Mouse (Mus musculus) frontal cortex, postnatal 36 days (tissue): ENCODE data around the gene Cdhr2.

Experiments used
- DNase-seq, 2 experiments: peaks; one replicate each; pipeline ENCODE4 v3.0.0; 2022; ENCODE audit warnings: low spot score in 2 of 2

Gene Cdhr2

DNA sequence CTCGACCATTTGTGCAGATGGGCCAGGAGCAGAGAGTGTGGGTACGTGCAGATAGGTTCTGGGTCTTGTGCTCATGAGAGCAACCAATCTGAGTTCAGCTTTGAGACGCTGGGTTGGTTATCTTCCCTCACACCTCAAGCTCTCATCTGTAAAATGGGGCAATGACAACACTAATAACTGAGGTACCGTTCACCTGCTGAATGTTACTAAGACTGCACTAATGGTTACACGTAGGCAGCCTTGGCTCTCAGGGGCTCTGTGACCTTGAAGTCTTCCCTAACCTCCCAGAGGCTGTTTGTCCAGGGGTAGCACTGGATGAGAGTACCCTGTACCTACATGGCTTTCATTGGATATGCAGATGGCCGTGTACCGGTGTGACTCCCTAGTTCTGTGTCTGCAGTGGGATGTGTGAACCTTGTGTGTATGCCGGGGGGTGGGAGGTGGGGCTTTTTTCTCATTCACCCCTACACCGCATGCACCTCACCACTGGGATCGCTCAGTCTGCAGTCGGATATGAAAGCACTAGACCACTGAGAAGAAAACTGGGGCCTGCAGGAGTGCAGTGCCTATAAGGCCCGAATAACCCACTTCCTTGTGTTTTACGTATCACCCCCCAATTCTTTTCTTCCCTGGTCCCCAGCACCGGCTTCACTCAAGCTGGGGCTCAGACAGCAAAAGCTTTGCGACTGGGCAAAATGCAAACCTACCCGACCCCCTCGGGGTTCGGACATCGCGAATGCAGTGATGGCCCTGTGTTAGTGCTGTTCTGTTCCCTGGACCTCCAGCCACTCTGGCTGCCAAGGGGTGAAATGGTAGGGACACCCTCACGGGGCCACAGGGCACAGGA is 8.3 kb upstream of the Cdhr2 start:
- DNase-seq = no peak

DNA sequence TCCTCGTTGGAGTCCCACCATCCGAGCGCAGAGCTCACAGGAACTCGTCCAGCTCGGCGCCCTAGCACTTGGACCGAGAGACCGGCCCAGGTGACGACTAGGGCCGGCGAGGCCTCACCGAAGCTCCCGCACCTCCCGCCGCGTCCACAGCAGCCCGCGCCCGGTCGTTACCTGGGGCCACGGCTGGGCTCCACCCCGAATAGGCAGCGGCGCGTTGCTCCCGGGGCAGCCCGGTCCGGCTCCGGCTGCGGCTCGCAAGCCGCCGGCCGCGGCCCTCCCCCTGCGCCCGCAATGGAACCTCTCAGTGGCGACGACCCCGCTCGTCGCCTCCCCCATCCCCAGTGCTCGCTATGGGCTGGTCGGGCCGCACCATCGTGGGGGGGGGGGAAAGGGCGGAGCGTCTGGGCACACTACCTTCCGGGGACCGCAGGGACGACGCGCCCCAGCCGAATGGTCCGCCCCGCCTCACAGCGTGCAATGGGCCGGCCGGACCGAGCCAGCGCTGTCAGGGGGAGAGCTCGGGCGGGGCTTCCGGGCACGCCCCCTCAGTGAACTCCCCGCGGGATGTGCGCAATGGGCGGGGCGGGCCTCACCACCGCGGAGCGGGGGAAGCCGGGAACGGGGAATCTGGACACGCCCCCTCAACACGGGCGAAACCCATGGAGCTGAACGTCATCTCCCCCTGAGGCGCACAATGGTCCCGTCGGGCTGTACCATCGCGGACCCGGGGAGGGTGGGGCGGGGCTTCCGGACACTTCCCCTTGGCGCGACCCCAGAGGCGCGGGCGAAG is 7.5 kb upstream of the Cdhr2 start, which contains the start of gene Rnf44:
TSS of gene Rnf44 (minus strand) at position 350 of the 790 bp plus-strand sequence.
- DNase-seq = peak; percentile 98 to 99

GRCm38 (mm10) chr13:54694348-54695060 is 6.8 kb upstream of the Cdhr2 start:
- peak in 1 of 2 experiments; percentile 88 for DNase-seq

GRCm38 (mm10) chr13:54695479-54696230 is 5.6 kb upstream of the Cdhr2 start:
- no peak for DNase-seq

- no peak for DNase-seq
These were observed 1.2 kb downstream of the Cdhr2 start for GRCm38 (mm10) chr13:54702507-54702906.

DNA sequence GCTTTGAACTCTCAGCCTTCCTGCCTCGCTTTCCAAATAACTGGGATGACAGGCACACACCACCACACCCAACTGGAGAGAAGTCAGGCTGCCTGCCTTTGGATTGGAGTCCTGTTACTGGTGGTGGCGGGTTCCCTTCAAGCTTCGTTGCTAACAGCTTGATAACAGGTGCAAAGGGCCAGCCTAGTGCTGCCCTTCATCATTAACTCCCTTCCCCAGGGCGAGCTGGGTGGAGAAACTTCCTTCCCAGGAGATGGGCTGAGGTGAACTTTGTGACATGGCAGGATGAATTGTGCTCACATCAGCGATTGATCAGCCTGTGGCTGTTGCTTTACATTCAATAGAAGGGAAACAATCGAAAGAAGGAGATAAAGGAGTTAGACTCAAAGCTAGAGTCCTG is 3.6 kb downstream of the Cdhr2 start:
- DNase-seq = no peak

DNA sequence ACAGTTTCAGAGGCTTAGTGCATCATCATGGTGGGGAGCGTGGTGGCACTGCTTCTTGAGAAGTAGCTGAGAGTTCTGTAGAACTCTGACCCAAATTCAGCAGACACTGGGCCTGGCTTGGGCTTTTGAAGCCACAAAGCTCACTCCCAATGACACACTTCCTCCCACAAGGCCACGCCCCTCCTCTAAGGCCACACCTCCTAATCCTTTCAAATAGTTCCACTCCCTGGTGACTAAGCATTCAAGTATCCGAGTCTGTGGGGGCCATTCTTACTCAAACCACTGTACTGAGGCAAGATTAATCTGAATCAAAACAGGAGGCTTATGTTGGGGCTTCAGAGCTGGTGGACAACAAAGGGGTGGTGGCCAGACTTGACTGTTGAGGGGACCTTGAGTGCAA is 9.6 kb downstream of the Cdhr2 start:
- no peak for DNase-seq

GRCm38 (mm10) chr13:54714393-54714792 is 13.1 kb downstream of the Cdhr2 start:
- no peak for DNase-seq

DNA sequence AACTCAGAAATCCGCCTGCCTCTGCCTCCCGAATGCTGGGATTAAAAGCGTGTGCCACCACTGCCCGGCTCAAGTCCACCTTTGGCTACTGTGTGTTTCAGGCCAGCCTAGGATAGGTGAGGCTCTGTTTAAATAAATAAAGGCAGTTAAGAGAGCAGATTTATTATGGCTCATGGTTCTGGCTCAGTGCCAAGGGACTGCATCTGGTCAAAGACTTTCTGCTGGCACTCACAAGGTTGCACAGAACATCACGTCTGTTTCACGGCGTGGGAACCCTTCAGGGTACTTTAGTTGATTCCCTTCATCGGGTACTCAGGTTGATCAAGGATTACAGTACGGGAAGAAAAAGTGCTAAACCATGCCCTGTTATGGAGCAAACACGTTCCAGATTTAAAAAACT is 13.7 kb downstream of the Cdhr2 start:
- no peak for DNase-seq

- peak; percentile 66 to 70 for DNase-seq
These were observed 15.7 kb downstream of the Cdhr2 start for GRCm38 (mm10) chr13:54716916-54717315.

- no peak for DNase-seq
These were observed 21.9 kb downstream of the Cdhr2 start for GRCm38 (mm10) chr13:54723143-54723542.

DNA sequence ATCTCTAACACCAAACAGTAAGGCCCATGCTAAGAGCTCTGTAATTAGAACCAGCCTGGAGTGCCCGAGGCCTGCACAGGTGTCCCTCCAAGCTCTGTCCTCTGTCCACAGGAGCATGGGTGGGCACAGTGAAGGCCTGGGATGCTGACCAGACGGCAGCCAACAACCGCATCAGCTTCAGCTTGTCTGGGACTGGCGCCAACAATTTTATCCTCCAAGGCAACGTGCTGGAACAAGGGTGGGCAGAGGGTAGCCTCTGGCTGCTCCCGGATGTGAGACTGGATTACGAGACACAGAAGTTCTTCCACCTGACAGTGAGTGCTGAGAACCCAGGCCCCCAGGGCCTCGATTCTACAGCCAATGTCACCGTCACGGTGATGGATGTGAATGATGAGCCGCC is 24.9 kb downstream of the Cdhr2 start:
- DNase-seq = no peak

DNA sequence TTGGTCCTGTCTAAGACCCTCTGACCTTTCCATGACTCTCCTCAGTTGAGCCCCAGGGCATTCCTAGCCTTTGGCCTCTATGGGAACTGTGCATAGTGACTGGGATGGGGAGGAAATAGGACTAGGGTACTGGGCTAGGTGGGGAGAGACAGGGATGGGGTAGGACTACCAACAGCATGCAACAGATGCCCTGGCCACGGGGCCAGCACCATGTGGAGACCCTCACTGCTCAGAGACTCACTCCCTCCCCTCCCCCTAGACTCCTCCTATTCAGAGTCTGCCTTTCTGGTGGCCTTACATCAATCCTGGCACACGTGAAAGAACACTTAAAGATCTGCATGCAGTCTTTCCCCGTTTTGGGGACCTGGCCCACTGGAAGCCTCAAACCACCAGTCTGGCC is 35.7 kb downstream of the Cdhr2 start:
- no peak for DNase-seq

DNA sequence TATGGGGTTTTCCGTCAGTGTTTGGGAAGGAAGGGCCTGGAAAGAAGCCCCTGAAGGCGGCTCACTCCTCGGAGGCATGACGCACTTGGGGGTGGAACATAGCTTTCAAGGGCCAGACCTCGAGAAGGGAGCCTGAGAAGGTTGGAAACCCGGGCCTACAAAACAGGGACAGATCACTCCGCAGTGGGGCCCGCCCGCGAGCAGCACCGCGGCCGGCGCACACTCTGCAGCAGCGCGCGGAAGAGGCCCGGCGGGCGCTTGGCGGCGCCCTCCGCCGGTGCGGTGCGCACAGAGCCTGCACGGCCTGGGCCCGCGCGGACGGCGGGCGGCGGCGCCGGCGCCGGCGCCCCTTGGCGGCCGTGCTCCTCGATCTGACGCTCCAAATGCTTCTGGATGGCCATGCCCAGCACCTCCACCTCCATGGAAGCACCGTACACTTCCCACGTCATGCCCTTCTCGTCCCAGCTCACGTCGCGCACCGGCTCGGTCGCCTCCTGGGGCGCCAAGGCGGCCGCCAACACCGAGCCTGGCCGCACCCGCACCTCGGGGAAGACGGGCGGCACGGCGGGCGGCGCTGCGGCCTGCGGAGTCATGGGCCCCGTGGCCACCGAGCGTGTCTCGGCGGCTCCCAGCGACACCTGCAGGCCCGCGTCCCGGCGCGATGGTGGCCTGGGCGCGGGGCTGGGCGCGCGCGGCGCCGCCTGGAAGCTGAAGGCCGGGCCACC is 36.4 kb downstream of the Cdhr2 start:
- DNase-seq = no peak

DNA sequence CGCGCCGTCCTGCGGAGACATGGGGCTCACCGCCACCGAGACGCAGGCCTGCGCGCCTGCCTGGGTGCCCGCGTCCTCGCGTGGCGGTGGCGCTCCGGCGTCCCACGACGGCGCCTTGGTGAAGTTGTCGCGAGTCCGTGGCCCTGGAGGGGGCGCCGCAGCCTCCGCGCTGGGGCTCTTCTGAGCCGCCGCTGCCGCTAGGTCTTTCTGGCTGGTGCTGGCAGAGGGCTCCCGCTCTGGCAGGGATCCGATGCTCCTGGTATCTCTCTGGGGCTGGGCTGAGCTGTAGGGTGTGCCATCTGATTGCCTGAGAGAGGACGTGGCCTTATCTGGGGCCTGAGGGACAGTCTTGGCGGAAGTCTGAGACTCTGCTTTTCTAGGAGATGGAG is 36.9 kb downstream of the Cdhr2 start:
- DNase-seq = no peak

- no peak for DNase-seq
These were observed 44.8 kb downstream of the Cdhr2 start for GRCm38 (mm10) chr13:54746110-54746509.

DNA sequence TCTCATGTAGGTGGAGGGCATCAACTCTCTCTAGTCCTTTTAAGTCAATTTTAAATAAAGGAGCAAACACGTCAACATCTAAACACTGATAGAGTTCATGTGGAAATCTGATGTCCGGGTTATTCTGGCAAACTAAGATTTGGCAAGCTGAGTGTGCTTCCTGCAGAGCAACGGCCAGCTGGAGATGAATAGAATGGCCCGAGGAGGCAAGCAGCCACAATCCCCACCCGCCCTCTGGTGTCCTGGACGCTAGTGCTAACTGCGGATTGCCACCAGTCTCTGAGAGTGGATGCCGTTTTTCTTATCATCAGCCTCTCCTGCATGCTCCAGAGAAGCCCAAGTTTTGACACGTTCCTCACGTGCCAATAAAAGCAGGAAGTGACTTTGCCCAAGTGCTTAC is 45.6 kb downstream of the Cdhr2 start:
- no peak for DNase-seq

DNA sequence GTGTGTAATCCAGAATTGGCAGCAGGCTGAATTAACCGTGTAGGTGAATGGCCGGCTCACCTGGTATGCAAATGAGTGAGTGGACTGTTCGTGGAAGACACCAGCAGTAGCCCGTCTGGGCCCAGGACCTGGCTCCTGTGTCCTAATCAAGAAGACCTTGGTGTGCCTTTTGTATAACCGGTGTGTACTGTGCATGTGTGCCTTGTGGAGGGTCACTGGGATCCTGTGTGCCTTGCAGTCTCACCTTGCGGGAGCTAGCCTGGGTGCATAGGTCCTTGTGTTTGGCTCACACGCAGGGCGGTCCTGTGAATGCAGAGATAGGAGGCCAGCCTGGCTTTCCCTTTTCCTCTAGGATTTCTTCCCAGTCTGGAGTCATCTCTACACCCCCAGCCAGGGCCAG is 46.9 kb downstream of the Cdhr2 start:
- DNase-seq = no peak

DNA sequence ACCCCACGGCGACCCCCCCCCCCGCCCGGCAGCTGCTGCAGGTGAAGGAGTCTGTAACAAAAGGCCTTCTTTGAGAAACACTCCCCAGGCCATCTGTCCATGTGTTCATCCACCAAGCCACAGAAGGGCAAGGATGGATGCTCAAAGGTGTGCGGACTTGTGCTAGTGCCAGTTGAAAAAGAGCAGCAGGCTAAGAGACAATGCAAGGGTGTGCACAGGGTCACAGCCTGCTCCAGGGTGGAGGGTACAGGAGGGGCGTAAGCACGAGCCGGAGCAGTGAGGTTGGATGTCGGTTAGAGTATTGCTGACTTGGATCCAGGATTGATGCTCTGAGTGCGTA is 47.4 kb downstream of the Cdhr2 start:
- DNase-seq = no peak

DNA sequence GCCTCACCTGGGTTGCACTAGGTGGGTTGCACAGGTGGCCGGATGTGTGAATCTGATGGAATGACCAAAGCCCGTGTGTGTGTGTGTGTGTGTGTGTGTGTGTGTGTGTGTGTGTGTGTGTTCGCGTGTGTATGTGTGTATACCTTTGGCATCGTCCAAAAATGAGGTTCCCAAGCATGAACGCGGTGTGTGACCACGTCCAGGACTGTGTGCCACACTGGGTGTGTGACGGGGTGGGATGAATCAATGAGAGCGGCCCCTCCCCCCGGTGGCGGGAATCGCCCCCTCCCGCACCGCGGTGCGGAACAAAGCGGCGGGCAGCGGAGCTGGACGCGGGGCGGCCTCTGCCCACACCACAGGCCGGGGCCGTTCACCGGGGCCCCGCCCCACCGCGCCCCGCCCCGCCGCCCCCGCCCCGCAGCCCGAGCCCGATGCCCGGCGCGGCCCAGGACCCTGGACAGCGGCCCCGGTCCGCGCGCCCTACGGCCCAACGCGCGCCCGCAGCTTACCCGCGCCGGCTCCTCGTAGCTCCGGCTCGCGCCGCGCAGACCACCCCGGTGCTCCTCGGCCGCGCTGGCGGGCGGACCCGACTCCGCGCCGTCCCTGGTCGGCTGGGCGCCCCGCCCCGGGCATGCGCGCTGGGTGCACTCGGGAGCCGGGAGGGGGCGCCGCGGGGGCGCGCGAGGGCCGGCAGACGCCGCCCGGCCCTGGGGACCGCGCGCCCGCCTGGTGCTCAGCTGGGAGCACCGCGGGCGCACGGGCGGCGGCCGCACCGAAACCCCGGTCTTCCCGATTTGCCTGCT is 48.0 kb downstream of the Cdhr2 start:
- DNase-seq = peak in 1 of 2 experiments; percentile 61
